Mouse (Mus musculus) cerebellum, adult 9-11 months (tissue): ENCODE measurements at regions not wholly inside any gene's neighbourhood (a gene's known extent, or its start where the extent isn't known, plus 50 kb on each side); places are given as distances from the start of the nearest gene placed in this dataset.

Experiments
- DNase-seq: peaks from one replicate; pipeline ENCODE4 v3.0.0; 2022

- DNase-seq, result no peak
Measured at GRCm38 (mm10) chr13:32649982-32650381, 133.8 kb downstream of the Mylk4 start.

DNA sequence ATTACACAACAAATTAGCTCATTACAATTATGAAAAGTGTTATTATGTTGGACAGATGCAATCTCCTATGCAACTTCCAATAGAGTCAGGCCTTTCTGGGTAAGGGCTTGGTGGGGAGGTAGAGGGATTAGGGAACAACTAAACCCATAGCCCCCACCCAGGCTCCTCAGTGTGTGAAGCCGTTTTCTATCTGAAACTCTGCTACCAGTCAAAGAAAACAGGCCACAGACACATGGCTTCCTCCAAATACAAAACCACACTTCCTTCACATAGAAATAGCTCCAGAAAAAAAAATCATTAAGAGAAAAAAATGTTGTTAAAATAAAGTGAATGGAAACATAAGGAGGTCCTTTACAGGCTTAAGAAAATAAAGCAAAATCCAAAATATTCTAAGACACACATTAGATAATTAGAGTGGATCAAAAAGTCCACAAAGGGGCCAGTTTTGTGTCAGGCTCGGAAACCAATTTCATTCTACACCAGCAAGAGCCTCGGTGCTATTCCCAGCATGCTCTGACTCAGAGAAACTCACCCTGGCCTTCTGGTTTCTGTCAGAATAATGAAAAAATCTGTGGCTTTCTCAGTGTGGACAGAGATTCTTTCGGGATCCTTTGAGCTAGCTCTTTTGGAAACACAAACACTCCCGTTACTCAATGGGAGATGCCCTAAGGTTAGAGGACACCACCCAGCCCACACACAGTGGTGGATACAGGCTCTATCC, 140.6 kb downstream of the Mylk4 start:
- no peak for DNase-seq

- DNase-seq, result no peak
Measured at GRCm38 (mm10) chr13:32640941-32641340, 142.8 kb downstream of the Mylk4 start.

GRCm38 (mm10) chr13:32630122-32630732, 153.5 kb downstream of the Mylk4 start:
- no peak for DNase-seq

GRCm38 (mm10) chr13:32613916-32614315, 169.8 kb downstream of the Mylk4 start:
- DNase-seq, result no peak

GRCm38 (mm10) chr13:32611551-32612295, 172.0 kb downstream of the Mylk4 start:
- DNase-seq, result no peak

DNA sequence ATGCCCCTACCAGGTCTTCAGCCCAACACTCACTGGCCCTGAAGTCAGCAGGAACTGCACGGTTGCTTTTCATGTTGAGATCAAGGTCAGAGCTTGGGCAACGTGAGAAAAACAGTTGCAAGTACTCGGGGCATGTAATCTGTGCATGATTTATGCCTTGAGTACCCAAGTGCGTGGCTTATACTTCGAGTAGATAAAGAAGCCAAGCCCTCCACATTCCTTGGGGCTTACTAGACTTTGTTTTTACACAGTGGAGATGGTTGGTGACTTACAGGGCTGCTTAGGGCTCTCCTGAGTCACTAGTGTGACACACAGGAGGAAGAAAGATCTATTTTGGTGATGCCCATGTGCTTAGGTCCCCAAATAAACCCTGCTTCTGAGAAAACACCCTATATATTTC, 172.8 kb downstream of the Mylk4 start:
- DNase-seq, result no peak

DNA sequence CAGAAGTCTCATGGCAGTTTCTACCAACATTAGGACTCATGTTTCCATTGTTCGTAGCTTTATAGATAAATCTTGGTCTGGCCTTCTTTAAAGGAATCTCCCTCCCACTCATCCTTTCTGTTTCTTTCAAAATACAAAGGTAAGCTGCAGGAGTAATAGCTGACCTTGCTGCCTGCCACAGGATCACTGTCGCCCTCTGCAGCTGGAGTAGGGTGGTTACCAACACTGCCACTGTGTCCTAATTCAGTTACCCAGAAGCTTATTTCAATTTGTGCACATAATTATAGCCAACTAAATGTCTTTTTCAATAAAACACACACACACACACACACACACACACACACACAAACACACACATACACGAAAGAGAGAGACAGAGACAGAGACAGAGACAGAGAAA, 175.3 kb downstream of the Mylk4 start:
- no peak for DNase-seq

DNA sequence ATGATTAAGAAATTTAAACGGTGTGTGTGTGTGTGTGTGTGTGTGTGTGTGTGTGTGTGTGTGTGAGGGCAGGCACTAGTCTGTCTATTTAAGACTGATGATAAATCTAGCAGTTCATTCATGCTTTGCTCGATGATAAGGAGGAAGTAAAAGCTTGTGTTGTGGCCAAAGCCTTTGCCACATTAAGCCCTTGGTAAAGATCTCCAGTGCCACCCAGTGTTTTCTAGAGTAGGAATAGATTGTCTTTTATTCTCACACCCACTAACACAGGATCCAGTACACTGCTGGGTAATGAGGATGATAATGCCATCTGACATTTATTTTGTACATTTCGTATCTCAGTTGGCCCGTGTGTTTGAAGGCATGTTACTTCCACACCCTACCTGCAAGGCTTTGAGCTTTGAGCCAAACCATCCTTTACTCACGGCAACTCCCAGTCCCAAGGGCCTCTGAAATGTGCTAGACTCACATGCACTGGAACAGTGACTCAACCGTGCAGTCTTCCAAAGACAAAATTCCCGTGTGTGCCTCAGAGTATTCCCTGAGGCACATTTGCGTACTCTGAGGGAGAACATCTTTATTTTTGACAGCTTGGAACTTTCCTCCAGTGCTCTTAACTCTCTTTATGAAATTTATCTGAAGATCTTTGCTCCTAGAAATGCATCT, 179.7 kb downstream of the Mylk4 start:
- no peak for DNase-seq

- no peak for DNase-seq
Measured at GRCm38 (mm10) chr13:32601315-32601714, 182.4 kb downstream of the Mylk4 start.

DNA sequence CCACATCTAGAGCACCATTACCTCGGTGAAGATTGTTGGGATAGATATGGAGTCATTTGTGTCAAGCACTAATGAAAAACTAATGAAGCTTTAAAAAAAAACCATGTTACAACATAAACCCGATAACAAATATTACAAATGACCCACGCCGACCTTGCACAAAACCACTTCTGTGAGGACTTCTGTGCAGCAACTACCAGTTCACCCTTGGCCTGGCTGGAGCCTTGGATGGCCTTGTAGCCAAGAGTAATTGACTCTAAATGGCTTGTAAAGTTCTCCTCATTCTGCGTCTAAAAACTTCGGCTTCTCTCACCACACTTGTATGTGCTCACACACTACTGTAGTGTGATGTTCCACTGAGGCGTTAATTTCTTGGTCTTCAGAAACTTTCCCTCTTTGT, 190.1 kb downstream of the Mylk4 start:
- DNase-seq, result no peak

DNA sequence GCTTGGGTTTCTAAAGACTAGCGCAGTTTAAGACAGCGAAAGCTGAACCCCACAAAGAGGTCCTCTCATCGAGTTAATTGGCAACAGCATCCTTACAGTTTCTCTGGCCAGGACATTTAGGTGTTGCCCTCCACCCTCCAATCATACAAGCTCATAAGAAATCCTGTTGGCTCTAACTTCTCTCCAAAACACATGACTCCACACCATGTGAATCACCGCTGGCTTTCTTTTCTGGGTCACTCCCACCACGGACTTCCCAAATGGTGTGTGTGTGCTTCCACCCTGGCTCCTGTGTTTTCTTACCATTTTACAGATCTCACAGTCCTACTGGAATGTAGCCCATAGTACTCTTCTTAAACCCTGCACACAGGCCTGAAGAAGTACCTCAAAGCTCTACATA, 190.6 kb downstream of the Mylk4 start:
- DNase-seq, result no peak

DNA sequence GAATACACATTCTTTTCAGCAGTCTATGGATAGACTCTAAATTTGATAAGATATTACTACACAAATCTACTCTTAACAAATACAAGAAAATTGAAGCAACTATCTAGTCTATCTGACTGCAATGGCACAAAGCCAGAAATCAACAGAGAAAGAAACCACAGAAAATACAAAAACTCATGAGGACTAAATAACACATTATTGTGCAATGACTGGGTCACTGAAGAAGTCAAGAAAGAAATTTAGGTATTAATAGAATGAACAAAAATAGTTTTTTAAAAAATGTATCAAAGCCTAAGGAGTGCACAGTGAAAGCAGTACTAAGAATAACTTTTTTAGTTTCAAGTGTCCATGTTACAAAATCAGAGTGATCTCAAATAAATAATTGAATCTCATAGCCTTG, 202.2 kb downstream of the Mylk4 start:
- DNase-seq, result no peak

- DNase-seq, result no peak
Measured at GRCm38 (mm10) chr13:32567850-32568249, 215.9 kb downstream of the Mylk4 start.

- no peak for DNase-seq
Measured at GRCm38 (mm10) chr13:32560666-32561065, 222.1 kb upstream of the Gmds start.

GRCm38 (mm10) chr13:32556396-32556795, 217.9 kb upstream of the Gmds start:
- DNase-seq, result no peak

DNA sequence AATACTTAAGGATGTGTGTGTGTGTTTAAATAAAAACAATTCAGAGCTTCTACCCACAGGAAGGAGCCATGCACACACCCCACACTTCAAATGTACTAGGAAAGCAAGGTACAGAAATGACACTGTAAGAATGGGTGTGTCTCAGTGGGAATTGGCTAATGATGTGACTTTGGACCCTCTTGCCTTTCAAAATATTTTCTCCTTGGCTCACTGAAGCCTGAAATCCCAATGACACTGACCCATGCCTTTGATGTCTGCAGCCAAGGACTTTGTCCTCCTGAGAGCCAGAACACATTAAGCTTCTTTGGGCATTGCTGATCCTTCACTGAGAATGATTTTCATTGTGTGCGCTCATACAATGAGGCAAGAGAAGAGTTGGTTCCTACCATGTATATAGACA, 216.5 kb upstream of the Gmds start:
- no peak for DNase-seq

DNA sequence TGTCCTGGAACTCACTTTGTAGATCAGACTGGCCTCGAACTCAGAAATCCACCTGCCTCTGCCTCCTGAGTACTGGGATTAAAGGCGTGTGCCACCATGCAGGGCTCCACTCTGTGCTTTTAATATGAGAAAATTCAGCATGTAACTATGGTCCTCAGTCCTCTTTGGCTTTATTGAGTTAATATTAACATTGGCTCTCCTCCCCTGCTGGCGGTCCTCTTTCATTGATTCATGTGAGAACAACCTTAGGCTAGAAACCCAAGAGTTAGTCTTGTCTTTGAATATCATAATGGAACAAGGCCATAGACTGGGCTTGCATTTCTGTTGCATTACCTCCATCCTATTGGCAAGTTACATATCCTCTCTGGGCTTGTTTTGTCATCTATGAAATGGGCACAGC, 216.1 kb upstream of the Gmds start:
- DNase-seq, result no peak

DNA sequence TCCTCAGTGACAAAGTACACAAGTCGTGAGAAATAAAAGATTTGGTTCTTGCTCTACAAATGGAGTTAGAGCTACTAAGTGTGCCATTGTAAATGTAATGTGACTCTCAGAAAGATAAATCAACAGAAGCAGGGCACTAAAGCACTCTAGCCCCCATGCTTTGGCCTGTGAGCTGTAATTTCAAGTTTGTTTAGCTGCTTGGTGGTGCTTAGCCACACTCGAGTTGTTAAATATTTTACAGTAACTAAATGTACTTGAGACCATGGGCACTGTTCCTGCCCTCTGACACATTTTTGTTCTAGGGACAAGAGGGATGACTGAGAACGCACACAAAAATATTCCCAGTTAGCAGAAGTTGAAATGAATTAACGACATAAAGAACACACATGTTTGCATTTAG, 214.6 kb upstream of the Gmds start:
- DNase-seq, result no peak

- DNase-seq, result no peak
Measured at GRCm38 (mm10) chr13:32550113-32550512, 211.6 kb upstream of the Gmds start.

GRCm38 (mm10) chr13:32547126-32547525, 208.6 kb upstream of the Gmds start:
- DNase-seq, result no peak

DNA sequence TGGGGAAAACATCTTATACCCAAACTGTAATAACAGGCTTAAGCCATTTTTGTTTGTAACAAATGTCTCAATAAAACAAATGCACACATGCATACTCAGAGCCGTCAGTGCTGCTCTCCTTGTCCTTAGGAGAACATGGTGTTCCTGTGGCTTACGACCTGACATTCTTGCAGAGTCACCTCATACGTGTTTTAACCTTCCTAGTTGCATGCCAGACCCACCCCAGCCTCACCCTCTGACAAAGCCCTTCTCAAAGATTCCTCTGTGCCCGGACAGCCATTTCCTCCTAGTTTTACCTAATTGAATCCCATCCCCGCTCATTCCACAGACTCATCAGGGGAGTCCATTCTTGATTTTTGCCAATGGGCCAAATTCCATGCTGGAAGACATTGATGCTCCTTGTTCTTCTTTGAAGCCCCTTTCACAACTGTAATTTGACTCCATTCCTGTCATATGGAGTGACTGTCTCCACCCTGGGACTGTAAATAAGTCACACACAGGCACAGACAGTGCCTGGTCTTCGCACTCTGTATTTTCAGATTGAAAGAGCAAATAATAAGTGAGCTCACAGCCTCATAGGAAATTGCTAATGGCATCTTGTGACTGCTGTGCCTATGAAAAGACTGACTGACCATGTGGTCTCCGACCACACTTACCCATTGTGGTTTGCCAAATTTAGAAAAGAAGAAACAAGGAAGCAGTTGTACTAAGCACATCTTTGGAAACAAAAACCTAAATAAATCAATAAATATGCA, 206.6 kb upstream of the Gmds start:
- no peak for DNase-seq

- no peak for DNase-seq
Measured at GRCm38 (mm10) chr13:32541611-32542010, 203.1 kb upstream of the Gmds start.
